Mouse (Mus musculus) cerebellum, adult 2 months (tissue): ENCODE results near the gene Gm21977. TPM values are rescaled to one million over a fixed set of nuclear protein-coding genes. Genes with fewer than 3 reads are reported as not detected.
"Not testable (repeated sequence)": the region's sequence is repeated elsewhere in the genome, so short reads cannot be mapped to it uniquely, and the experiment has no call there.

Experiments used
- DNase-seq, 2 experiments: peaks; one replicate each; pipeline ENCODE4 v3.0.0; 2021
- H3K27ac ChIP-seq: fragments of 200-500 bp; 2 replicates; pipeline ENCODE4 v1.5.1; 2012; ENCODE audit warnings: low read length, control low read depth, inconsistent platforms; ENCODE audit not compliant: insufficient read depth
- H3K27me3 ChIP-seq: fragments of 200-500 bp; 2 replicates; pipeline ENCODE4 v1.6.1; 2012; ENCODE audit warnings: inconsistent platforms, mild to moderate bottlenecking, low read length, moderate library complexity; ENCODE audit not compliant: control insufficient read depth, insufficient read depth
- H3K4me1 ChIP-seq: fragments of 200-500 bp; 2 replicates; pipeline ENCODE4 v1.6.1; 2011; ENCODE audit warnings: low read length; ENCODE audit not compliant: control insufficient read depth, insufficient read depth
- H3K4me3 ChIP-seq: fragments of 200-500 bp; replicated peaks from 2 replicates; pipeline ENCODE3; 2011; ENCODE audit warnings: mild to moderate bottlenecking, low read depth, low read length, control low read depth; ENCODE audit not compliant: insufficient read depth
- WGBS: fragments of 180-500 bp; shearing (Covaris S2); methylation state at CpG from one replicate; pipeline ENCODE4 v1.1.7; 2018; 5-methylcytosine and 5-hydroxymethylcytosine counted together
- polyA plus RNA-seq: library from polyadenylated mRNA; depleted of rRNA; stranded (reverse); fragments of >200 nt; gene quantifications from 2 replicates; pipeline ENCODE4 v1.2.3, GENCODE M21; 2012; rRNA removed

Gm21977 gene
- polyA plus RNA-seq: not detected in 2 replicates

DNA sequence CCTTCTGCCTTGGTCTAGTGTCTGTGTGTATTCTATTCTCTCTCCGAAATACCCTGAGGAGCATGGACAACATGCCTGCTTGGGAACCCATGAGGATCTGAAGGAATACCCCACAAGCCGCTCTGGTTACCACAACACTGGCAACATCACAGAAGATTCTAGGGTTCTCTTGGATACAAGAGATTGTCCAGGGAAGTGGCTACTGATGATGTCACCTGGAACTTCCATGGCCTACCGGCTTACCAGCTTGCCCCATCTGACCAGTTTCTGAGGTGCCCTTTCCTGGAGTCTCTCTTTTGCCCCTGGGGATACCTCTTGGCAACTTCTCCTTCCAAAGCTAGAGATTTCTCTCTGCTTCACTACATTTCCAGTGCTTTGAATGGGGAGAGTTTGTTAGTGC is at the start of gene Gm21977:
Gene Gm21977, minus strand, starts transcription at position 101 of the 400 bp plus-strand sequence.
- not testable (repeated sequence) for H3K27me3 ChIP-seq, H3K4me3 ChIP-seq, H3K27ac ChIP-seq, H3K4me1 ChIP-seq, DNase-seq
- WGBS: no CpG with 5 or more reads among the region's 3 CpGs

Other genes with a start within 250 kb of the Gm21977 start
- not detected in 2 replicates for gene Gm3633, start 211.6 kb downstream of the Gm21977 start, polyA plus RNA-seq
- gene Gm10378, start 197.5 kb downstream of the Gm21977 start, polyA plus RNA-seq: not detected in 2 replicates
- not detected in 2 replicates for gene Gm3015, start 84.7 kb downstream of the Gm21977 start, polyA plus RNA-seq
- not detected in 2 replicates for gene Gm10377, start 55.5 kb downstream of the Gm21977 start, polyA plus RNA-seq
- not detected in 2 replicates for gene Gm8082, start 140.1 kb upstream of the Gm21977 start, polyA plus RNA-seq
- gene Gm10376, start 162.2 kb upstream of the Gm21977 start, polyA plus RNA-seq: 0.25 TPM in 1 of 2 replicates, not detected in the other
- 0.87 and 0.90 TPM in 2 replicates for gene Gm8094, start 223.2 kb upstream of the Gm21977 start, polyA plus RNA-seq
- gene Gm8104, start 247.1 kb upstream of the Gm21977 start, polyA plus RNA-seq: 1.3 and 1.6 TPM in 2 replicates